Mouse (Mus musculus) right cerebral cortex, postnatal 36 days (tissue): ENCODE results near the gene Zfp212.
A peak's percentile ranks its signal among the peaks of the same experiment; 100 is the strongest.
"Not testable (repeated sequence)": the region's sequence is repeated elsewhere in the genome, so short reads cannot be mapped to it uniquely, and the experiment has no call there.

ENCODE experiments used
- DNase-seq, 2 experiments: peaks; one replicate each; pipeline ENCODE4 v3.0.0; 2022; ENCODE audit warnings: low spot score in 2 of 2, mixed read lengths in 1 of 2

Gene Zfp212

GRCm38 (mm10) chr6:47942461-47942860 lies 22.2 kb downstream of the Zfp212 start:
- no peak for DNase-seq

GRCm38 (mm10) chr6:47943021-47943691 lies 22.9 kb downstream of the Zfp212 start:
- DNase-seq = no peak

DNA sequence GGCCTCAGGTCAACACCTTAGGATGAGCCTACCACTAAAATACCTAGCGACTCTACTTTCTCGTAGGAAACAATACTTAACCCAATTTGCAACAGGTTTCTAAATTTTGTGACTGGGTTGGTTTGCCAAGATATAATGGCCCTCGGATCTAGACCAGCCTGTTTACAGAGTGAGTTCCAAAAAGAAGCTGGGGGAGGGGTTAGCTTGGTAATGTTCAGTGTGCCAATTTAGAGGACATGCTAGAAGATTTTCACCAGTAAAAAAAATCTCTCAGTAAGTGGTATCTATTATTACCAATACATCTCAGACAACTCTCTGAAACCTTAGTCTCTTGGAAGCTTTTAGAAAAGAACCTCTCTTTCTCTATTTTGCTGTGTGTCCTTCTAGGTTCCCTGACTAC lies 23.4 kb downstream of the Zfp212 start:
- no peak for DNase-seq

DNA sequence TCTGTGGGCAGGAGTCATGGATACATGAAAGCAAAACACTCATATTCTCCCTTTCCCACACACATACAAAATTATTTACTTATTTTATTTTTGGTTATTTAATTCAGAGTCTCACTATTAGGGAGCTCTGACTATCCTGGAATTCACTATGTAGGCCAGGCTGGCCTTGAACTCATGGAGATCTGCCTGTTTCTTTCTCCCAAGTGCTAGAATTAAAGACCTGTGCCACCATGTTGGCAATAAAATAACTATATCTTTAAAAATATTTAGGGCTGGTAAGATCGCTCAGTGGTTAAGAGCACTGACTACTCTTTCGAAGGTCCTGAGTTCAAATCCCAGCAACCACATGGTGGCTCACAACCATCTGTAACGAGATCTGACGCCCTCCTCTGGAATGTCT lies 27.1 kb downstream of the Zfp212 start:
- DNase-seq = no peak

- peak; percentile 93 to 94 for DNase-seq
Observed at GRCm38 (mm10) chr6:47953191-47953726, 33.0 kb downstream of the Zfp212 start, which contains the start of gene Zfp956. Gene Zfp956 (plus strand): TSS chr6:47953390.

DNA sequence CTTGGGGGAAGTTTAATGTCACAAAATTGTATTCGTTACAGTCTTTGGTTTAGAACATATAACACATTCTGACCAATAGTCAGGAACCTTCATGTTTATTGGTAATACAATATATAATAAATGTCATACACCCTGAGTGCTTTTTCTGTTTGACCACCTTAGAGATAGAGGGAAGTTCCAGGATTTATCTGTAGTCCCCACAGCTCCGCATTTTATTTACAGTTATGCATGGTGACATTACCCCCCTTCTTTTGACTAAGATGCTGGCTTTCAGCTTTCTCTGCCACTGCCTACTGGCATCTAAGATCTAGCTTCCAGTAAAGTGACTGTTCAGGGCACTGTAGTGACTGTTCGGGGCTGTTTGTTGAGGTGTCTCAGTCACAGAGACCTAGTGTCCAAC lies 34.1 kb downstream of the Zfp212 start:
- DNase-seq = no peak

GRCm38 (mm10) chr6:47957816-47958215 lies 37.5 kb downstream of the Zfp212 start:
- no peak for DNase-seq

GRCm38 (mm10) chr6:47960685-47961421 lies 40.6 kb downstream of the Zfp212 start:
- no peak for DNase-seq

- no peak for DNase-seq
Observed at GRCm38 (mm10) chr6:47963051-47963450, 42.8 kb downstream of the Zfp212 start.

- not testable (repeated sequence) for DNase-seq
Observed at GRCm38 (mm10) chr6:47968166-47968565, 47.9 kb downstream of the Zfp212 start.

- no peak for DNase-seq
Observed at GRCm38 (mm10) chr6:47974599-47974998, 54.3 kb downstream of the Zfp212 start.

- peak; percentile 64 to 66 for DNase-seq
Observed at GRCm38 (mm10) chr6:47978897-47979368, 58.7 kb downstream of the Zfp212 start.
